ENCODE assay signal across 23 mouse cellular contexts in the genomic region with DNA sequence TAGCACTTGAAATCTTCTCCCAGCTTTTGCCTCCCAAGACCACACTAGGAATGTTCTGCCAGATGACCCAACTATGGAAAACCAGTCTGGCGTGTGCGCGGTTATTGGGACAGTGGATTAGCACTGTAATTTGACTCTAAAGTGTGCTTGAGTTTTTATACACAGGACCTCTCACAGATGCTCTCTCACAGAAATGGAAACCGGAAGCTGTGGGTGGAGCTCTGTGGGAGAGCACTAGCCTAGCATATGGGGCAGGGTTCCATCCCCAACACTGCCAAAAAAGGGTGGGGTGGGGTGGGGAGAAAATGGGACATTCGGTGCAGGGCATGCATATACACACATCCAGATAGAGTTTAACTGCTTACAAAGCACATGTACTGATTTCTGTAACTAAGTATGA.
DNase-seq lines count a peak whose midpoint lies in the region; ATAC-seq and TF ChIP-seq lines count a peak whose summit lies in the region.
"Had no signal": no experiment of that assay in that cellular context is flagged by ENCODE, and none has a peak within 500 bp of the region (broad histone marks: within the 10 kb centered on the region; RNA-seq: fewer than 3 reads in every experiment).

No protein-coding gene starts in this region.

- H3ac ChIP-seq in myocyte (ENCODE audit: control insufficient read depth, insufficient read length) = no peak overlapping the region

- no peaks in the 10 kb centered on the region for H3K4me1 ChIP-seq in lung, postnatal 0 days (ENCODE audit: insufficient read depth, low read depth, low read length)
- H3K4me1 ChIP-seq in lung, adult 2 months (ENCODE audit: control insufficient read depth, insufficient read depth, low read length) = no peaks in the 10 kb centered on the region
- H3K4me1 ChIP-seq in MEL (ENCODE audit: control insufficient read depth in 1 of 2, insufficient read depth in 2 of 2, low read length in 2 of 2) = no peaks in the 10 kb centered on the region
- H3K4me1 ChIP-seq: embryonic facial prominence, embryonic 12.5 days; forebrain, embryonic 12.5 days; hindbrain, embryonic 10.5 days; liver, embryonic 13.5 days; lung, embryonic 15.5 days; midbrain, embryonic 10.5 days had no signal

- H3K27me3 ChIP-seq in lung, postnatal 0 days (replicated peaks; ENCODE audit: insufficient read depth, low read length) = no peaks in the 10 kb centered on the region
- H3K27me3 ChIP-seq in MEL (ENCODE audit: control insufficient read depth in 1 of 2, insufficient read depth in 2 of 2, low read length in 2 of 2) (peaks cover 3 to 12% of the 10 kb centered on the region in 2 experiments), myocyte (ENCODE audit: control insufficient read depth, insufficient read depth, insufficient read length) (peaks cover 5% of the 10 kb centered on the region)
- H3K27me3 ChIP-seq: embryonic facial prominence, embryonic 12.5 days; forebrain, embryonic 12.5 days; liver, embryonic 13.5 days; lung, embryonic 15.5 days had no signal

- H3K79me2 ChIP-seq in MEL (ENCODE audit: control insufficient read depth, insufficient read depth, low read length, poor library complexity) = no peaks in the 10 kb centered on the region
- H3K79me2 ChIP-seq in myocyte (ENCODE audit: control insufficient read depth, insufficient read depth) = no peaks in the 10 kb centered on the region

- no peak overlapping the region for H3K27ac ChIP-seq in lung, postnatal 0 days (ENCODE audit: low read length)
- H3K27ac ChIP-seq in MEL (ENCODE audit: control insufficient read depth, low read depth, low read length) = no peak overlapping the region
- H3K27ac ChIP-seq: embryonic facial prominence, embryonic 12.5 days; forebrain, embryonic 12.5 days; hindbrain, embryonic 10.5 days; liver, embryonic 13.5 days; lung, embryonic 15.5 days; macrophage; midbrain, embryonic 10.5 days had no signal

- DNase-seq in frontal cortex, postnatal 25 days (ENCODE audit: low spot score in 2 of 2) = no peak
- DNase-seq in lung, postnatal 0 days (ENCODE audit: low spot score) = peak; percentile 9
- DNase-seq in lung, adult 2 months = no peak
- peak; percentile 7 for DNase-seq in MEL (ENCODE audit: low read depth, low spot score)
- DNase-seq: adrenal gland, postnatal 25 days; cerebellum, adult 11 months; cerebellum, adult 9-11 months; kidney, postnatal 36 days; liver, embryonic 13.5 days; thymus, postnatal 14 days had no signal

- no peak overlapping the region for H3K9ac ChIP-seq in lung, postnatal 0 days (replicated peaks; ENCODE audit: low read depth)
- no peak overlapping the region for H3K9ac ChIP-seq in MEL (ENCODE audit: control insufficient read depth, low read depth, low read length, poor library complexity, severe bottlenecking)
- H3K9ac ChIP-seq: embryonic facial prominence, embryonic 12.5 days; forebrain, embryonic 12.5 days; liver, embryonic 13.5 days; lung, embryonic 15.5 days had no signal

- no peaks in the 10 kb centered on the region for H3K36me3 ChIP-seq in lung, postnatal 0 days (ENCODE audit: insufficient read depth, low read length)
- H3K36me3 ChIP-seq in MEL (ENCODE audit: control insufficient read depth in 1 of 2, insufficient read depth in 2 of 2, low read length in 2 of 2) (no peaks in the 10 kb centered on the region), myocyte (ENCODE audit: control insufficient read depth, insufficient read depth) (no peaks in the 10 kb centered on the region)
- H3K36me3 ChIP-seq: embryonic facial prominence, embryonic 12.5 days; forebrain, embryonic 12.5 days; hindbrain, embryonic 10.5 days; liver, embryonic 13.5 days; lung, embryonic 15.5 days; midbrain, embryonic 10.5 days had no signal

- no peak overlapping the region for H3K4me2 ChIP-seq in lung, postnatal 0 days (replicated peaks; ENCODE audit: low read depth, low read length)
- no peak overlapping the region for H3K4me2 ChIP-seq in myocyte (ENCODE audit: low read depth)
- H3K4me2 ChIP-seq: embryonic facial prominence, embryonic 12.5 days; forebrain, embryonic 12.5 days; heart, embryonic 11.5 days; liver, embryonic 13.5 days; lung, embryonic 15.5 days had no signal

- no peak for TF ChIP-seq POLR2A in lung, adult 2 months (IDR thresholded peaks at IDR 0.05; ENCODE audit: borderline replicate concordance, extremely low read depth, low read depth, low read length)
- no peak for TF ChIP-seq POLR2A in MEL (IDR thresholded peaks at IDR 0.05; ENCODE audit: control insufficient read depth in 1 of 2, insufficient read depth in 1 of 2, low read depth in 1 of 2, low read length in 2 of 2, poor library complexity in 1 of 2)
- TF ChIP-seq POLR2A in myocyte (IDR thresholded peaks at IDR 0.05; ENCODE audit: insufficient read length, low read depth) = no peak

- H3K9me3 ChIP-seq in lung, postnatal 0 days (ENCODE audit: low read length) = no peaks in the 10 kb centered on the region
- H3K9me3 ChIP-seq in MEL (replicated peaks; ENCODE audit: insufficient read depth, low read length) = no peaks in the 10 kb centered on the region
- H3K9me3 ChIP-seq: embryonic facial prominence, embryonic 12.5 days; forebrain, embryonic 12.5 days; hindbrain, embryonic 10.5 days; liver, embryonic 13.5 days; lung, embryonic 15.5 days; midbrain, embryonic 10.5 days had no signal

- no peak overlapping the region for H3K4me3 ChIP-seq in lung, postnatal 0 days (ENCODE audit: low read depth, low read length)
- H3K4me3 ChIP-seq in lung, adult 2 months (replicated peaks; ENCODE audit: extremely low read depth, low read depth, low read length) = no peak overlapping the region
- no peak overlapping the region for H3K4me3 ChIP-seq in MEL (ENCODE audit: control insufficient read depth in 1 of 2, insufficient read depth in 1 of 2, low read depth in 2 of 2, low read length in 2 of 2)
- H3K4me3 ChIP-seq in myocyte = no peak overlapping the region
- H3K4me3 ChIP-seq: embryonic facial prominence, embryonic 12.5 days; erythroblast, embryonic 14.5 days; forebrain, embryonic 12.5 days; hindbrain, embryonic 10.5 days; liver, embryonic 13.5 days; lung, embryonic 15.5 days; midbrain, embryonic 10.5 days had no signal

- TF ChIP-seq CTCF in lung, postnatal 0 days (IDR thresholded peaks at IDR 0.05) = no peak
- TF ChIP-seq CTCF in lung, adult 2 months (IDR thresholded peaks at IDR 0.05; ENCODE audit: insufficient read depth, low read length) = no peak
- TF ChIP-seq CTCF in MEL (IDR thresholded peaks at IDR 0.05 in 2 of 3, conservative IDR thresholded peaks at IDR 0.05 in 1 of 3; ENCODE audit: control insufficient read depth in 1 of 3, insufficient read depth in 1 of 3, low read depth in 2 of 3, low read length in 3 of 3, poor library complexity in 1 of 3, severe bottlenecking in 1 of 3) = no peak

- peak; percentile 93 for ATAC-seq in frontal cortex, adult (ENCODE audit: low TSS enrichment)
- no peak for ATAC-seq in lung, postnatal 0 days
- ATAC-seq in activated CD4-positive, CD25-positive, alpha-beta regulatory T cell, adult 4 months = no peak
- ATAC-seq: hindbrain, embryonic 16.5 days; intestine, postnatal 0 days had no signal

- no peak for TF ChIP-seq EP300 in lung, postnatal 0 days (IDR thresholded peaks at IDR 0.05)
- no peak for TF ChIP-seq EP300 in MEL (IDR thresholded peaks at IDR 0.05; ENCODE audit: low read depth in 1 of 2, low read length in 2 of 2)

- WGBS in lung, postnatal 0 days = 53% methylated on average over 5 of the region's 5 CpGs
- WGBS in lung, adult 2 months = 50% methylated on average over 5 of the region's 5 CpGs

- no peak for TF ChIP-seq RAD21 in MEL (IDR thresholded peaks at IDR 0.05; ENCODE audit: low read depth, low read length)

TF ChIP-seq in MEL, 35 proteins besides CTCF, POLR2A, EP300 and RAD21:
- TF ChIP-seq MAX (IDR thresholded peaks at IDR 0.05; ENCODE audit: low read length) (no peak), CHD2 (IDR thresholded peaks at IDR 0.05; ENCODE audit: low read length) (no peak), MAZ (IDR thresholded peaks at IDR 0.05; ENCODE audit: low read depth, low read length) (no peak), ELF1 (IDR thresholded peaks at IDR 0.05; ENCODE audit: low read depth, low read length) (no peak)

TF ChIP-seq in myocyte, 11 proteins besides CTCF, POLR2A, EP300 and RAD21:
- TF ChIP-seq MYOD1 (IDR thresholded peaks at IDR 0.05; ENCODE audit: control insufficient read depth in 1 of 3, insufficient read length in 2 of 3, low read depth in 2 of 3) = no peak
- peak; percentile 87 for TF ChIP-seq SRF (IDR thresholded peaks at IDR 0.05; ENCODE audit: control insufficient read depth, insufficient read length, low read depth)
- no peak for TF ChIP-seq REST (IDR thresholded peaks at IDR 0.05; ENCODE audit: insufficient read depth, insufficient read length)

Comparison
In these comparisons a context has a peak if more than half of its experiments do, and no peak if none do; other contexts are left out.
1. DNase-seq: peak in lung, postnatal 0 days (single experiment) and MEL (single experiment); none in frontal cortex, postnatal 25 days (0 of 2) and lung, adult 2 months (single experiment).